Mouse (Mus musculus): ENCODE results near the gene Ubtd1. TPM values are rescaled to one million over a fixed set of nuclear protein-coding genes. Genes with fewer than 3 reads are reported as not detected.
"Not testable (repeated sequence)": the region's sequence is repeated elsewhere in the genome, so short reads cannot be mapped to it uniquely, and the experiment has no call there.

The Ubtd1 gene
- polyA plus RNA-seq, 2 experiments from 2014 or later: 3.7 to 4.1 TPM

DNA sequence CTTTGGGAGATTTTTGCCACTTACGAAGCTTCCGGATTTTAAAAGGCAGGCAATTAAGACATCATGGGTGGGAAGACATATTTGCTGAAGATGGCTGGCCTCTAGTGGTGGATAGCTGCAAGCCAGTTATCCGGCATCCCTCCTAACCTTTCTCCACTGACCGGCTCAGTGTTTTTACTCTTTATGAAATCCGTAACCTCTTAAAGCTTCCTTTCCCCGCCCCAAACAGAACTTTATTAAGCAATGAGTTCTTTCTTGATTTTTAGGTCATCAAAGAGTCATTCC lies 87.6 kb downstream of the Ubtd1 start:
- no peak for ATAC-seq

- ATAC-seq: no peak
Measured at GRCm38 (mm10) chr19:42071221-42071620, 89.7 kb downstream of the Ubtd1 start.

- ATAC-seq: no peak
Measured at GRCm38 (mm10) chr19:42071886-42072608, 90.5 kb downstream of the Ubtd1 start.

DNA sequence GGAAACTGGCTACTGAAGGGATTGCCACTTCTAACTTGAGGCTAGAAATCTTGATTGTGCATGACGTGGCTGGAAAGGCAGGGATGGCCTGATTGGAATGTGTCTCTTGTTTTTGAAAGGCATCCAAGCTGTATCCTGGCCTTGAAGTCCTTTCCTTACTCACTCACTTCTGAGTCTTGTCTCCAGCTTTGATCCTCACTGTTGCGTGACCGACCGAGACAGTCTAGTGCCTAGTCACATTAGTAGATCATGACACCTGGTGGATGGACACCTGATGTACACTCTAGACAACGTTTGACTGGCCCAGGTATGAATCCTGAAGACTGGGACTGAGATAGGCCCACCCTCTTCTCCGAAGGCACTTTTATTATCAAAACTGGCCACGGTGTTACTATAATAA lies 91.2 kb downstream of the Ubtd1 start:
- no peak for ATAC-seq

DNA sequence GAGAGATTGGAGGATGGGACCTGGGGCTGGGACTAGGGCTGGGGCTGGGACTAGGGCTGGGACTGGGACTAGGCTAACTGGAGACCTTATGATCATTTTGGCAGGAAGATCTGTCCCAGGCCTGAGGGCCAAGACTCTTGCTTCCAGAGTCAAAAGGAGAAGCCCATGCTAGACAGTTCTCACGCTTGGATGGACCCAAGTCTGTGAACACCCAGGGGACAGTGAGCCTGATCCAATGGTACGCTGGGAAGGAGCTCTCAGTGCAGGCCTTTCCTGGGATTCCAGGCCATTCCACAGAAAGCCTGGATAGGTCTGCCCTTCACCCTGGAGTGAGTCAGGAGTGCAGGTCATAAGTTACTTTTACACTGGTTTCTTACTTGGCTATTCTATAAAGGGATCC lies 93.5 kb downstream of the Ubtd1 start:
- no peak for ATAC-seq

DNA sequence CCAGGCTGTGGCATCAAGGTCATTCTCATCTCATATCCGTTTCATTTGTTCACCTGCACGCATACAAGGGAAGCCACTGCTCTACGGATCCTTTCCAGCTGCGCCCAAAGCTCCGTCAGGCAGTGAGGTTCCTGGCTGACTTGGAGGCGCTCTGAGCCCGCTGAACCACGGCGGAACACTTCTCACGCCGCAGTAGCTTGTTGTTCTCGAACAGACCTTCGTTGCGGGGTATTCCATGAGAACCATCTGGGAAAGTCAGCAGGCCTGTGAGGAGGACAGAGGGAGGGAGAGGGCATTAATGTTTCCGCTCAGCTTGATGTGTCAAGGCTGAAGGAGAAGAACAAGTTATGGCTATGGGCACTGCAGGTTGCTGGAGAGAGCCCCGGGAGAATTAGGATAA lies 94.4 kb downstream of the Ubtd1 start:
- no peak for ATAC-seq

GRCm38 (mm10) chr19:42078566-42078965 lies 97.0 kb downstream of the Ubtd1 start:
- ATAC-seq: no peak

GRCm38 (mm10) chr19:42079006-42079405 lies 97.4 kb downstream of the Ubtd1 start:
- ATAC-seq: no peak

DNA sequence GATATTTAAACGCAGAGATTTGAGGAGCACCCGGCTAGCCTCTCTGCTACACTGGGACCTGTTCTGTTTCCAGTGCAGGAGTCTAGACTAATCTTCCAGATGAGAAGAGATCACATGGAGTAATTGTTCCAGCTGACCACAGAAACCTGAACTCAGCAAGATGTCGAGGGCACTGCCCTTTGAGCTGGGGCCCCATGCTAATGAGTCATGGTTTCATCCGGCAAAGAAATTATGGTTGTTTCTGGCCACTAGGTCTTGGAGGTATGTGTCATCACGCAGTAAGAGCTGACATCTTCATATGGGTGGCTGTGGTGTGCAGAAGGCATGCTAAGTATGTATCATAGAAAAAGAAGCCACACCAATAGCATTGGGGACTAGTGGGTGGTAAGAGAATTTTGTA lies 98.4 kb downstream of the Ubtd1 start:
- ATAC-seq: no peak

GRCm38 (mm10) chr19:42080469-42080868 lies 98.9 kb downstream of the Ubtd1 start:
- no peak for ATAC-seq

DNA sequence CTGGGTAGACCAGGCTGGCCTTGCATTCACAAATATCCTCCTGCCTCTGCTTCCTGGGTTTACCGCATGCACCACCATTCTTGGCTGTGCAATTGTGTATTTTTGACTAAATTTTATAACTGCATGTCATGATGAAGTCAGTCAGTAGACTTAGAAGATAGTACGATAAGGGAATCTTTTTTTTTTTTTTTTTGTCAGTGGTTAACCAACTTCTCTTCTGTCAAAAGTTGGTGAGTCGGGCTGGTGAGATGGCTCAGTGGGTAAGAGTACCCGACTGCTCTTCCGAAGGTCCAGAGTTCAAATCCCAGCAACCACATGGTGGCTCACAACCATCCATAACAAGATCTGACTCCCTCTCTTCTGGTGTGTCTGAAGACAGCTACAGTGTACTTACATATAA lies 100.0 kb downstream of the Ubtd1 start:
- not testable (repeated sequence) for ATAC-seq

Other genes starting within 250 kb of the Ubtd1 start
- gene Slit1, start 238.1 kb upstream of the Ubtd1 start, polyA plus RNA-seq (2017; shearing (Covaris generic)): not detected
- 1 to 10 TPM; 3.0 to 5.9 TPM for gene Arhgap19, start 179.7 kb upstream of the Ubtd1 start, polyA plus RNA-seq (2017; shearing (Covaris generic))
- gene Frat1, start 151.8 kb upstream of the Ubtd1 start, polyA plus RNA-seq (2017; shearing (Covaris generic)): 10 to 100 TPM; 24.5 to 30.3 TPM
- 1 to 10 TPM in 1 of 2 experiments, under 1 TPM in 1; 0.75 to 1.9 TPM for gene Frat2, start 133.6 kb upstream of the Ubtd1 start, polyA plus RNA-seq (2017; shearing (Covaris generic))
- gene Rrp12, start 85.6 kb upstream of the Ubtd1 start, polyA plus RNA-seq (2017; shearing (Covaris generic)): 10 to 100 TPM in 1 of 2 experiments, 1 to 10 TPM in 1; 7.2 to 17.3 TPM
- gene Pgam1, start 69.8 kb upstream of the Ubtd1 start, polyA plus RNA-seq (2017; shearing (Covaris generic)): 10 to 100 TPM; 41.8 to 43.3 TPM
- gene Exosc1, start 48.3 kb upstream of the Ubtd1 start, polyA plus RNA-seq (2017; shearing (Covaris generic)): 10 to 100 TPM; 83.6 to 89.9 TPM
- 10 to 100 TPM; 40.7 to 59.3 TPM for gene Zdhhc16, start 48.3 kb upstream of the Ubtd1 start, polyA plus RNA-seq (2017; shearing (Covaris generic))
- 100 to 1,000 TPM in 1 of 2 experiments, 10 to 100 TPM in 1; 78.1 to 104 TPM for gene Mms19, start 606 bp upstream of the Ubtd1 start, polyA plus RNA-seq (2017; shearing (Covaris generic))
- gene Ankrd2, start 54.2 kb downstream of the Ubtd1 start, polyA plus RNA-seq (2017; shearing (Covaris generic)): not detected
- not detected for gene Hoga1, start 63.8 kb downstream of the Ubtd1 start, polyA plus RNA-seq (2017; shearing (Covaris generic))
- not detected for gene 4933411K16Rik, start 70.5 kb downstream of the Ubtd1 start, polyA plus RNA-seq (2017; shearing (Covaris generic))
- under 1 TPM in 1 of 2 experiments, not detected in 1; 0.52 TPM for gene Morn4, start 104.6 kb downstream of the Ubtd1 start, polyA plus RNA-seq (2017; shearing (Covaris generic))
- 10 to 100 TPM; 11.4 to 17.4 TPM for gene Pi4k2a, start 108.7 kb downstream of the Ubtd1 start, polyA plus RNA-seq (2017; shearing (Covaris generic))
- 1 to 10 TPM; 4.5 to 7.2 TPM for gene Avpi1, start 147.3 kb downstream of the Ubtd1 start, polyA plus RNA-seq (2017; shearing (Covaris generic))
- gene Marveld1, start 165.6 kb downstream of the Ubtd1 start, polyA plus RNA-seq (2017; shearing (Covaris generic)): 1 to 10 TPM; 6.8 to 7.5 TPM
- 10 to 100 TPM; 19.5 to 21.0 TPM for gene Zfyve27, start 182.2 kb downstream of the Ubtd1 start, polyA plus RNA-seq (2017; shearing (Covaris generic))
- not detected for gene Sfrp5, start 220.5 kb downstream of the Ubtd1 start, polyA plus RNA-seq (2017; shearing (Covaris generic))